Mouse (Mus musculus) ZHBTc4 (cell line): ENCODE data around the gene Pcgf1.

ENCODE experiments used
- DNase-seq: peaks from one replicate; pipeline ENCODE4 v3.0.0-alpha.2; 2011; ENCODE audit warnings: low read depth, low spot score

The Pcgf1 gene

GRCm38 (mm10) chr6:83122961-83123360, 45.3 kb downstream of the Pcgf1 start:
- DNase-seq = no peak

GRCm38 (mm10) chr6:83124851-83125312, 47.2 kb downstream of the Pcgf1 start:
- DNase-seq = peak; percentile 96

GRCm38 (mm10) chr6:83125331-83125730, 47.7 kb downstream of the Pcgf1 start, which contains the start of gene Ino80b:
TSS of gene Ino80b (minus strand) at chr6:83125431.
- no peak for DNase-seq

GRCm38 (mm10) chr6:83127419-83127818, 49.8 kb downstream of the Pcgf1 start:
- peak; percentile 55 for DNase-seq
